Mouse (Mus musculus): ENCODE measurements around the gene Ebf4.

Gene Ebf4

DNA sequence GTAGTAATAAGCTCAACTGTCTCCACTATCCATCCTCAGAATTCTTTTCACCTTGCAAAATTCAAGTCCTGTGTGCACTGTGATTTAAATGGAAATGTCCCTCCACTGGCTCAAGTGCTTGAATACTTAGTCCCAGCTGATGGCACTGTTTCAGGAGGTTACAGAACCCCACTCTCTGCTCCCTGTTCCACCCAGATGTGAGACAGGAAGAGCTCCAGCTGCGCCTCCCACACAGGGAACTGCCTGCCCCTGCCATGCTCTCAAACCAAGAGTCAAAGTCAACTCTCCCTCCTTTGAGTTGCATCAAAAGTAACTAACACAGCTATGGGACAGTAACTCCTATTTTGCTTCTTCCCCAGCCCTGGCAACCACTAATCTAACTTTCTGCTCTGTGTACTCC, 91.2 kb downstream of the Ebf4 start:
- no peak for DNase-seq (ENCODE audit: low spot score)

DNA sequence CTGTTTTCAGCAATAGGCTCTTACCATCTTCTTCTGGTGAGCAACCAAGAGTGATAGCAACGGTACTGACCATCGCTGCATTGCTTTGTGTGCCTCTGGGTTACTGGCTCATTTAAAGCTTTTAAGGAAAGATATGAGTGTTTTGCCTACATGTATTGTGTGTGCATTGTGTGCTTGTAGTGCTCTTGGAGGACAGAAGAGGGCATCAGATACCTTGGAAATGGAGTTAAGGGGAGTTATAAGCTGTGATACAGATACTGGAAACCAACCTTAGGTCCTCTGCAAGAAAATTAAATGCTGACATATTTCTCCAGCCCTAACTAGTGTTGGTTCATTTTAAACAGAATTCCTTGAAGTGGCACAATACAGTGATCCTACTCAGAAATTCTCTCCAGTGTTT, 93.8 kb downstream of the Ebf4 start:
- no peak for DNase-seq (ENCODE audit: low spot score)

DNA sequence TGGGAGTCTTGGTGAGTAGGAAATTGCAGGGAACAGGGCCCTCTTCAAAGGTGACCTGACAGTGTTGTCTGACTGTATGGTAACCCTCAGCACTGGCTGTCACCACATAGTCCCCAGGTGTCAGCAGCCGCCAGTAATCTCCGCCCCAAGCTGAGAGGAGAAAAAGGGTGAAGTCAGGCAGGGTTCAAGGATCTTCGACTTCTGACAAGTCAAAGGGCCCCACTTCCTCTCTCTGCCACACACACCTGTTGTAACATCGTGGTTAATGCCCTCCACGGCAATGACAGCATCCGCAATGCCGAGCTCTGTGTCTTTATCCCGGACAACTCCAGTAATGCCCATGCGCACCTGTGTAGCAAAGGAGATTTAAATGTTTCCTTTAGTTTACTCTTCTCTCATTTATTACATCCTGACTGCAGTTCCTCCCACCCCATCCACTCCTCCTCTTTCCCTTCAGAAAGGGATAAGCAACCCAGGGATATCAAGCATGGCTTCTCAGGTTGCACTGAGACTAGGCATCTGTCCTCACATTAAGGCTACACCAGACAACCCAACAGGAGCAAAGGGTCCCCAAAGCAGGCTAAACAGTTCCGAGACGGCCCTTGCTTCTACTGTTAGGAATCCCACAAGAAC, 96.1 kb downstream of the Ebf4 start:
- DNase-seq (ENCODE audit: low spot score), result no peak

GRCm38 (mm10) chr2:130392836-130393235, 97.9 kb downstream of the Ebf4 start:
- no peak for DNase-seq (ENCODE audit: low spot score)

DNA sequence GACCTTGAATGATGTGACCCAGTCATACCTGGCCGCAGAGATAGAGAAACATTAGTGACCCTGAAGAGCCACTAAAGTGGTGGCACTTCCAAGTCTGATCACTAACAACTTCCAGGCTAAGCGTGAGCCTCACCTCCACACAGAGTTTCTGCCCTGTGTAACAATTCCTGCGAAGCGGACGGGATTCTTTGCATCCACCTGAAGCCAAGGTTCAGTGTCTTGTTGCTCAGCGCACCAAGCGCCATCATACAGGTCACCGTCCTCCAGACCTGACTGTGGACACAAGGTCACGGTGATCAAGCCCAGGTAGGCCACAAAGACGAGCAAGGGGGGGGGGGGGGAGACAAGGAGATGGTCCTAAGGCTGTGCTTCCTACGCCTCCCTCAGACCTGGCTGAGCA, 100.7 kb downstream of the Ebf4 start:
- no peak for DNase-seq (ENCODE audit: low spot score)

- DNase-seq (ENCODE audit: low spot score), result peak; percentile 51
Observed at GRCm38 (mm10) chr2:130397186-130397985, 102.4 kb downstream of the Ebf4 start, which contains the start of gene Cpxm1. Gene Cpxm1, minus strand, starts transcription at chr2:130397574.

DNA sequence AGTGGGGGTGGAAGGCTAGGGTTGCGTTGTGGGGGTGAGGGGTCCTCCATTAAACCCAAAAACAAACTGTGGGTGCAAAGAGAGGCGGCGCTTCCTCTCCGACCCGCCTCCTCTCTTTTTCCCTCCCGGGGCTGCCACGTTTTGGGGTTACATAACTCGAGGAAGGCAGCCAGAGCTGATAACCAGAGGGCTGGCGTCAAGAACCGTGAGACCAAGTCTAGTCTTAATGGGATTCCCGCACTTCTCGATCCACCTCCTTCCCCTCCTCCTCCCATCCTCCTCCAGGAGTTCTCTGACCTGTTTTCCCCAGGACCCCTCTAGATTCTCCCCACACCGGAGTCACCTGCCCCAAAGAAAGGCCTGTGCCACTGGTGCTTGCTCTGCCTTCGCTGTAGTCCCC, 103.1 kb downstream of the Ebf4 start:
- peak; percentile 37 for DNase-seq (ENCODE audit: low spot score)

- no peak for DNase-seq (ENCODE audit: low spot score)
Observed at GRCm38 (mm10) chr2:130400046-130400445, 105.1 kb downstream of the Ebf4 start.

DNA sequence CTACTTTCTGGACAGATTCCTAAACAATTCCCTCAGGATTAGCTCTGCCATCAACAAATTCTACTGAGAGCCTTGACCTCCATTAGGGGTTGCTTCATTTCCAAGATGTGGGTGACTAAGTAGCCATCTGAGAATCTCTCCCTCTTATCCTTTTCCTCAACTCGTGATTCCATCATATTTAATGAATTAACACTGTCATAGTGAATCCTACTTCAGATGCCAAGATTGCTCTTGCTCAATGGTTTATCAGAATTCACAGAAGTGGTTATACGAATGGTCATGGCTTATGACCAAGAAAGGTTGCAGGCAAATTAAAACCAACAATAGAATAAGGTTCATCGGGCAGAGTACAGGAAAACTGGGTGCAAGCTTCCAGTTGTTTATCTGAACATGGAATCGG, 106.9 kb downstream of the Ebf4 start:
- DNase-seq (ENCODE audit: low spot score), result no peak

DNA sequence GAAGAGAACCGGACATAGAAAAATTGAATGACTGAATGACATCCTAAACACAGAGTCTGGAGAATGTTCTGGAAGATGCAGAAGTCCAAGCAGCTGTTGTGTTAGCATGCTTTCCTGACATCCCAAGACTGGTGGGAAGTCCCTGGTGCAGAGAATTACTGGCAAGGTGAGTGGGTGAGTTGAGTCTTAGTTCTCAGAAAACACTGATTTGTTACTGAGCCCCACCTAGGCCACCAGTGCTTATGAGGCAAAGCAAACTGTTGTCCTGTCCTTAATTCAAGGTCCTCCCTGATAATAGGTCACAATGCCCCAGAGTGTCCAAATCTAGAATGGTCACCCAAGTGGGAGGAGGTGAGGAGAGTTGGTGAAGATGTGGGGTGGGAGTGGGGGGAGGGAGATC, 110.0 kb downstream of the Ebf4 start, which contains the start of the genes Gm28372 and 1700020A23Rik:
TSS of gene Gm28372 (plus strand) at position 301 of the 400 bp plus-strand sequence.
TSS of gene 1700020A23Rik (plus strand) at position 321 of the 400 bp plus-strand sequence.
- DNase-seq (ENCODE audit: low spot score), result no peak

- no peak for DNase-seq (ENCODE audit: low spot score)
Observed at GRCm38 (mm10) chr2:130406178-130406577, 111.2 kb downstream of the Ebf4 start, which contains the start of gene Tmem239. Gene Tmem239, plus strand, starts transcription at chr2:130406478.

DNA sequence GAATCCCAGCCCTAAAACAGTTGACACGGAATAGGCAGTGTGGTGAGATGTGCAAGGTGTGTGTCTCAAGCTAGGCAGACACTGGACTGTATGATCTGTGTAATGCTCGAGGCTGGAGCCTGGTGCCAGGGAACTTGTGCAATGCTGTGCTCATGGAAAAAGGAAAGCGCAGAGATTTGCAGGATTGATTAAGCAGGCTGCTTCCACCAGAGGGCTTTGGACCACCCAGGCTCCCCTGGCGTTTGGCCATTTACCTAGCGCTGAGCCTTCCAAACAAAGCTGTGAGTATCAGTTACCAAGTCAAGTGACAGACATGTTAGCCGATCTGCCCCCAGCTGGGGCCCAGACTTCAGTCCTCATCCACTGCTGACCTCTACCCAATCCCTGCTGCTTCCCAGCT, 113.2 kb downstream of the Ebf4 start:
- DNase-seq (ENCODE audit: low spot score), result no peak

DNA sequence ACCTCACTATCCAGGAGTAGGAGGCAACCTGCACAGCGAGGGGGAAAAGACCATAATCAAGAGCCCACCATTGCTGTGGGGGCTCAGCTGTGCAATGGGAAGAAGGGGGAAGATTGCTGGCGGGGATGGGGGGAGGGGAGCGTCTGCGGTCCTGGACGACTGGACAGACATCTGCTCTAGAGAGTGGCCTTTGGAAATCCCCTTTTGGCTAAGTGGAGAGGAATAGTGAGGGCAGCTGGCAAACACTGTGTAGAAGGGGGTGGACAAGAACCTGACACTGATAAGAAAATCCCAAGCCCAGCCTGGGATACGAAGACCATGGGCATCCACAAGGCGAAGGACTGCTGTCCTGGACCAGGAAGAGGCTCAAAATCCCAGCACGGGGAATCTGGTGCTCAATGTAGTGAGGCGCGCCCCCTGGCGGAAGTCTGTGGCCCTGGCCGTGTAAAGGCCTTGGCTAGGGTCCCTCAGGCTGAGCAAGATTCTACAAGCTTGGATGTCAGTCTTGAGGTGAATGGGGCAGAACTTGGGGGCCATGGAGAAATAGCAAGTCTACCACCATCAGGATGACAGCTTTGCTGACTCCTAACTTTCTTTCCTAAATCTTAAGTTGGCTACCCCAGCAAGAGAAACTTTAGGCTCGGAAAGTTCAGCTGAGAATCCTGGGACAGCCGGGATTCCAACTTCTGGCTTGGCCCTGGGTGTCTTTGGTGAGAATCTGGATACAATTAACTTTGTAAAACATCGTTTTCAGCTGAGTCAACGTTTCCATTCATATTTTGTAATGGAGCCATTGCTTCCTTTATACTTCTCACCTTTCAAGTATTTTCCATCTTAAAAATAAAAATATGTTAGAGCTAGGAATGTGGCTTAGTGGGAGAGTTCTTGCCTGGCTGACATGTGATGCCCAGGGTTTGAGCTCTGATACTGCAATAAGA, 116.9 kb downstream of the Ebf4 start:
- peak; percentile 87 for DNase-seq (ENCODE audit: low spot score)

DNA sequence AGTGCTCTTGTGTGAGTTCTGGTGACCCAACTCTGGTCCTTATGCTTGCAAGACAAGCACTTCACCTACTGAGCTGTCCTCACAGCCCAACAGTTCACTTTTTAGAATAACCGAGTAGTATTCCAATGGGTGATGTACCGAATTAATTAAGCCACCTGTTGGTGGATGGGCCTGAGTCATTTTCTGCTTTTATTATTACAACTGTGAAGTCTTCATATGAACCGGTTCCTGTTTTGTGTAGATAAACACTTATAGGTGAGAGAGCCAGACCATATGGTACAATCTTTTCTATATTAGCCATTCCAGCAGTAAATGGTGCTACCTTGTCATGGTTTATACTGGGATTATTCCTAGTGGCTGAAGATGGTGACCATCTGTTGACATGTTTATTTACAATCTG, 117.8 kb downstream of the Ebf4 start:
- no peak for DNase-seq (ENCODE audit: low spot score)

DNA sequence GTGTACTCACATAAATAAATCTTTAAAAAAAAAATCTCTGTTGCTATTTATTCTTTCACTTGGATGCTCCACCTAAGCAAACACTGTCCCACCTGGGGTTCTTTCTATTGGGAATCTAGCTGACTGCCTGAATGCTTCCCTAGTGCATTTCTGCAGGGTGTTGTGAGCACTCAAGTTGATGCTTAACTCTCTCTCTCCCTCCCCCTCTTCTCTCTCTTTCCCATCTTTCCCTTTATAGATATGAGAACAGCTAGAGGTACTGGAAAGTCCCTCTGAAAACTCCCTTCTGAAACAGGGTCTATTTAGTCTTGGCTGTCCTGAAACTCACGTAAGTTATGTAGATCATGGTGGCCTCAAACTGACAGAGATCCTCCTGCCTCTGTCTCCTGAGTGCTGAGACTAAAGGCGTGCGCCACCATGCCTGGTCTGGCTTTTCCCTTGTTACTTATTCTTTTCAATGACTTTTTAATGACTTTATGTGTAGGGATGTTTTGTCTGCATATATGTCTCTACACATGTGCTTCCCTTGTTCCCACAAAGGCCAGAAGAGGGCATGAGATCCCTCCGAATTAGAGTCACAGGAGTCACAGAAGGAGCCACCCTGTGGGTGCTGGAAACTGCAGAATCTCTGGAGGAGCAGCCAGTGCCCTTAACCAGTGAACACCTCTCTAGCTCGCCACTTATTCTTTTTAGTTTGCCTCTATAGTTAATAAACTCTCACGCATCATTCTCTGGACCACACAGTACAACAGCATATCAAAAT, 119.3 kb downstream of the Ebf4 start:
- DNase-seq (ENCODE audit: low spot score), result no peak
